Mouse (Mus musculus) C2C12 (cell line): ENCODE measurements around the gene Pnn. TPM values are rescaled to one million over a fixed set of nuclear protein-coding genes. Genes with fewer than 3 reads are reported as not detected.

ENCODE experiments used
- H3K27me3 ChIP-seq: one replicate; pipeline ENCODE4 v1.6.1; 2011; ENCODE audit not compliant: control insufficient read depth, insufficient read depth, insufficient read length
- H3K36me3 ChIP-seq: one replicate; pipeline ENCODE4 v1.6.1; 2011; ENCODE audit not compliant: control insufficient read depth, insufficient read depth
- H3K4me3 ChIP-seq: one replicate; pipeline ENCODE4 v1.5.1; 2011; ENCODE audit warnings: mild to moderate bottlenecking, control low read depth; ENCODE audit not compliant: poor library complexity, insufficient read depth, severe bottlenecking
- H3K79me2 ChIP-seq: one replicate; pipeline ENCODE4 v1.6.1; 2011; ENCODE audit not compliant: control insufficient read depth, insufficient read depth
- H3K79me3 ChIP-seq: one replicate; pipeline ENCODE4 v1.6.1; 2011; ENCODE audit warnings: low read depth, control low read depth
- H3ac ChIP-seq: one replicate; pipeline ENCODE3; 2011; ENCODE audit warnings: low read depth; ENCODE audit not compliant: control insufficient read depth, insufficient read length
- CEBPB ChIP-seq: IDR thresholded peaks from one replicate; pipeline ENCODE4 v1.6.1; 2011; ENCODE audit warnings: low read depth, mild to moderate bottlenecking, control low read depth, moderate library complexity
- CTCF ChIP-seq: IDR thresholded peaks from one replicate; pipeline ENCODE4 v1.5.1; 2011; ENCODE audit not compliant: control insufficient read depth, insufficient read depth, insufficient read length
- FOSL1 ChIP-seq: IDR thresholded peaks from one replicate; pipeline ENCODE4 v1.8.0; 2011; ENCODE audit warnings: mild to moderate bottlenecking, low read length; ENCODE audit not compliant: poor library complexity, insufficient read depth, severe bottlenecking
- MAX ChIP-seq: IDR thresholded peaks from one replicate; pipeline ENCODE4 v1.6.1; 2011; ENCODE audit warnings: mild to moderate bottlenecking, control low read depth
- MYOD1 ChIP-seq: IDR thresholded peaks from one replicate; pipeline ENCODE4 v1.6.1; 2011; ENCODE audit warnings: low read depth; ENCODE audit not compliant: control insufficient read depth, insufficient read length
- MYOG ChIP-seq: IDR thresholded peaks from one replicate; pipeline ENCODE4 v1.6.1; 2011; ENCODE audit not compliant: control insufficient read depth, insufficient read length; ENCODE audit errors: extremely low read depth
- USF1 ChIP-seq: IDR thresholded peaks from one replicate; pipeline ENCODE4 v1.6.1; 2011; ENCODE audit warnings: low read depth, mild to moderate bottlenecking, control low read depth, moderate library complexity
- long read RNA-seq, 2 experiments: library from polyadenylated mRNA; unstranded; transcript quantifications; one replicate each; pipeline ENCODE4 v2.0.0; 2019 to 2020
- polyA plus RNA-seq: library from polyadenylated mRNA; unstranded; fragments of >200 nt; fragmentation: generic; extraction: Trizol; gene quantifications from one replicate; pipeline ENCODE4 v1.2.1, GENCODE M21; 2012; ENCODE audit warnings: missing spikeins

Gene Pnn
- polyA plus RNA-seq, result 14.7 TPM
- long read RNA-seq, experiment 1, transcript Pnn-201 (9 exons, 3,485 nt), result major isoform, 12 of 15 reads
- long read RNA-seq, experiment 1, partial matches to known transcripts, result 0 of 15 reads
- long read RNA-seq, experiment 1, other reads (novel, unspliced or antisense), result 3 of 15 reads
- long read RNA-seq, experiment 2, transcript Pnn-201 (9 exons, 3,485 nt), result major isoform, 127 of 133 reads
- long read RNA-seq, experiment 2, partial matches to known transcripts, result 2 of 133 reads
- long read RNA-seq, experiment 2, other reads (novel, unspliced or antisense), result 4 of 133 reads

DNA sequence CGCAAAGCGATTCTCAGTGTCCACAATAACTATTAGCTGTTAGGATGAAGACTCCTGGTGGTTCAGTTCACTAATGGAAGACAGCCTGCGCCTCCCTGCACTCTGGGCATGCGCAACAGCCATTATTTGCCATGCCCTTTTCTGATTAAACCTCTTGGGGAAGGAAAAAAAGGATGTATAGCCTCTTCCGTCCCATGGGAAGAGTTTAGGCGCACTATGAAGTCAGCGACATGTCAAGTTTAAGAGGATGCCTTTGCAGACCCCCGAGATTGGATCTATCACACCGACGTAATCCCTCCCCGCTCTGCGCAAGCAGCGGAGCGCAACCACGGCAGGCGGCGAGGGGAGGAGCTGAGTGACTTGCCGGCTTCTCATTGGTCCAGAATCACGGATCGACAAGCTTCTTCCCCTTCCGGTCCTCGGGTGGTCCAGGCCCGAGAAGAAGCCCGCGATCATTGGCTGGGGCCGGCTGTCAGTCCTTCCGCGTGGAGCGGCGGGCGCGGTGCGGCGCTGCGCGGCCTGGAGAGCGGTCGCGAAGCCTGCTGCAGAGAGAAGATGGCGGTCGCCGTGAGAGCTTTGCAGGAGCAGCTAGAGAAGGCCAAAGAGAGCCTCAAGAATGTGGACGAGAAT lies at the start of gene Pnn:
Pnn (plus strand) TSS at position 437 of the 630 bp plus-strand sequence.
- Histone ChIP-seq H3K36me3 (peaks cover 37% of the 10 kb centered on the region), H3K27me3 (no peaks in the 10 kb centered on the region), H3K79me2 (peaks cover 46% of the 10 kb centered on the region), H3K79me3 (peaks cover 31% of the 10 kb centered on the region), H3ac (peak within 1 kb of the TSS; percentile 92), H3K4me3 (peak within 1 kb of the TSS; percentile 93)
- TF ChIP-seq MAX (peak; percentile 67), USF1 (no peak)

DNA sequence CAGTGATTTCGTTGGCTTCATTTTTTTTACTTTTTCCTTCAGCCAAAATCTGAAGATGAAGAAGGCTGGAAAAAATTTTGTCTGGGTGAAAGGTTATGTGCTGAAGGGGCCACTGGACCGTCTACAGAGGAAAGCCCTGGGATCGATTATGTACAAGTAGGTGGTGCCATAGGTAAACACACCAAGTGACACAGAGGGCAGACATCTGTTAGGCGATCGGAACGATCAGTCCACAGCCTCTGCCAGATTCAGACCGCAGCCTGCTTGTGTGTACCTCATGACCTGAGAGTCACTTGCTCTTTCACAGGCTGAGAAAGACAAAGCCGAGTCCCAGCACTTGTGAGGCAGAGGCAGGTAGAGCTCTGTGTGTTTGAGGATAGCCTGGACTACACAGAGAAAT lies 48.7 kb upstream of the Pnn start:
- Histone ChIP-seq H3K79me3 (peaks cover 3% of the 10 kb centered on the region), H3ac (no peak overlapping the region), H3K4me3 (no peak overlapping the region), H3K36me3 (peaks cover 74% of the 10 kb centered on the region), H3K27me3 (no peaks in the 10 kb centered on the region), H3K79me2 (peaks cover 17% of the 10 kb centered on the region)
- no peak for TF ChIP-seq CTCF
- no peak for TF ChIP-seq MYOG
- no peak for TF ChIP-seq FOSL1
- TF ChIP-seq MYOD1, result no peak
- TF ChIP-seq MAX, result no peak
- no peak for TF ChIP-seq CEBPB
- no peak for TF ChIP-seq USF1

DNA sequence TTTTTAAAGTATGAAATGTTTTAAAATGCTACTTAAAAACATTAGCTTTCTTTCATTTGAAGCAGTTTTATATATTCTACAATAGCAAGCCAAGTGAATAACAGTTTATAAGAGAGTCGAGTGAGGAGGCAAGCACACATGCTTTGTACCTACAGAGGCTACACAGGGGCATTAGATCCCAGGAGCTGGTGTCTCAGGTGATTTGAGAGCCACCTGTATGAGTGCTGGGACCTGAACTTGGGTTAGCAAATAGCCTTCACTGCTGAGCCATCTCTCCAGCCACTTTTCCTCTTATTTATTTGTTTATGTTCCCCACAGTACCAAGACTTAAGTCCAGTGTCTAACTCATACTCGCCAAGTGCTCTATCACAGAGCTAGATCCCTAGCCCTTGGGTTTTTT lies 46.8 kb upstream of the Pnn start:
- H3ac ChIP-seq, result no peak overlapping the region
- no peaks in the 10 kb centered on the region for H3K79me3 ChIP-seq
- TF ChIP-seq CTCF (no peak), FOSL1 (no peak), MYOD1 (no peak), MYOG (no peak), MAX (no peak), USF1 (no peak), CEBPB (no peak)
- no peak overlapping the region for H3K4me3 ChIP-seq
- H3K79me2 ChIP-seq, result peaks cover under 1% of the 10 kb centered on the region
- H3K36me3 ChIP-seq, result peaks cover 83% of the 10 kb centered on the region
- H3K27me3 ChIP-seq, result no peaks in the 10 kb centered on the region

DNA sequence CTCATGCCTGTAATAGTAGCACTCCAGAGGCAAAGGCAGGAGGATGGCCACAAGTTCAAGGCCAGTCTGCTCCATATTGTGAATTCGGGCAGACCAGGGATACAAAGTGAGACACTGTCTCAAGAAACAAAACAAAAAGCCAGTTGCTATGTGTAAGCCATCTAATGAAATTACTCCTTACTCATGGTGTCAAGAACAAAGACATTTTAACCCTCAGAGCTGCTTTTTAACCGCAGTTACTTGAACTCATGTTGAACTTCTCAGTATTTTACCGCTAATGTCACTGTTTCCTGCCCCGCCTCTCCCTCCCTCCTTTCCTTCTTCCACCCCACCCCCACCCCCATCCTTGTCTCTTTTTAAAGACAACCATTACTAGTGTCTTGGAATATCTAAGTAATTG lies 45.4 kb upstream of the Pnn start:
- no peak for TF ChIP-seq FOSL1
- TF ChIP-seq CTCF, result no peak
- no peak for TF ChIP-seq CEBPB
- no peak for TF ChIP-seq MYOD1
- H3K4me3 ChIP-seq, result no peak overlapping the region
- H3K36me3 ChIP-seq, result peaks cover 85% of the 10 kb centered on the region

DNA sequence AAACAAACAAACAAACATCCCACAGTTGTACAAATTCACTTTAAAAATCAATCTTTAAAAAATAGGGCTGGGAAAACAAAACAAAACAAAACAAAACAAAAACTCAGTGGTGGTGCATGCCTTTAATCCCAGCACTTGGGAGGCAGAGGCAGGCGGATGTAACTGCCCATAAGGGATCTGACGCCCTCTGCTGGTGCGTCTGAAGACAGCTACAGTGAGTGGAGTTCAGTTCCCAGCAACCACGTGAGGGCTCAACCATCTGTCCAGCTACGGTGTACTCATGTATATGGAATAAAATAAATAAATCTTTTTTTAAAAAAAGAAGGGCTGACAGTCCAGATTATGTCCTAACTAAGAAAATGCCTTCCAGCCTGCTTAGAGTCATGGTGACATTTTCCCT lies 34.6 kb upstream of the Pnn start:
- Histone ChIP-seq H3ac (no peak overlapping the region), H3K79me3 (no peaks in the 10 kb centered on the region), H3K4me3 (no peak overlapping the region), H3K36me3 (peaks cover 22% of the 10 kb centered on the region), H3K27me3 (no peaks in the 10 kb centered on the region), H3K79me2 (no peaks in the 10 kb centered on the region)
- TF ChIP-seq MYOG (no peak), CEBPB (no peak), MAX (no peak), USF1 (no peak), FOSL1 (no peak), MYOD1 (no peak), CTCF (no peak)

More for the DNA sequence above, 45.4 kb upstream of the Pnn start:
- H3K79me2 ChIP-seq, result no peaks in the 10 kb centered on the region
- H3K27me3 ChIP-seq, result no peaks in the 10 kb centered on the region
- no peak overlapping the region for H3ac ChIP-seq
- no peaks in the 10 kb centered on the region for H3K79me3 ChIP-seq
